Mouse (Mus musculus) left cerebral cortex, postnatal 25 days (tissue): ENCODE data around the gene Trim27. TPM values are rescaled to one million over a fixed set of nuclear protein-coding genes. Genes with fewer than 3 reads are reported as not detected.

Experiments used
- DNase-seq, 2 experiments: peaks; one replicate each; pipeline ENCODE4 v3.0.0; 2022; ENCODE audit warnings: low spot score in 2 of 2, mixed read lengths in 1 of 2
- intact Hi-C: fragments of 180-260 bp; cut with DNase I; formaldehyde crosslinking; loops from one replicate; pipeline ENCODE4 v1.15.1; 2025
- total RNA-seq, 2 experiments: library from RNA; stranded (reverse); gene quantifications; 2 replicates each; pipeline ENCODE4 v1.2.3; 2021

The Trim27 gene
- total RNA-seq, 2 experiments from 2014 or later: 34.3 to 41.2 TPM

GRCm38 (mm10) chr13:21244089-21244488 lies 64.8 kb downstream of the Trim27 start:
- intact Hi-C loops: no loop called here
- DNase-seq: no peak

Other genes starting within 250 kb of the Trim27 start
- gene Olfr1370, start 104.5 kb upstream of the Trim27 start, total RNA-seq: not detected
- not detected for gene Olfr1369-ps1, start 68.0 kb upstream of the Trim27 start, total RNA-seq
- not detected for gene Olfr263, start 49.8 kb upstream of the Trim27 start, total RNA-seq
- not detected for gene Olfr1368, start 33.6 kb upstream of the Trim27 start, total RNA-seq
- not detected for gene Gpx5, start 113.3 kb downstream of the Trim27 start, total RNA-seq
- gene Gpx6, start 132.7 kb downstream of the Trim27 start, total RNA-seq: not detected
- gene Olfr1367, start 167.5 kb downstream of the Trim27 start, total RNA-seq: not detected
- 1 to 10 TPM; 7.5 to 7.9 TPM for gene Zscan12, start 183.4 kb downstream of the Trim27 start, total RNA-seq
- gene Zkscan3, start 223.3 kb downstream of the Trim27 start, total RNA-seq: 10 to 100 TPM; 37.2 to 44.5 TPM